Mouse (Mus musculus): ENCODE measurements around the gene Capn8.

The Capn8 gene

DNA sequence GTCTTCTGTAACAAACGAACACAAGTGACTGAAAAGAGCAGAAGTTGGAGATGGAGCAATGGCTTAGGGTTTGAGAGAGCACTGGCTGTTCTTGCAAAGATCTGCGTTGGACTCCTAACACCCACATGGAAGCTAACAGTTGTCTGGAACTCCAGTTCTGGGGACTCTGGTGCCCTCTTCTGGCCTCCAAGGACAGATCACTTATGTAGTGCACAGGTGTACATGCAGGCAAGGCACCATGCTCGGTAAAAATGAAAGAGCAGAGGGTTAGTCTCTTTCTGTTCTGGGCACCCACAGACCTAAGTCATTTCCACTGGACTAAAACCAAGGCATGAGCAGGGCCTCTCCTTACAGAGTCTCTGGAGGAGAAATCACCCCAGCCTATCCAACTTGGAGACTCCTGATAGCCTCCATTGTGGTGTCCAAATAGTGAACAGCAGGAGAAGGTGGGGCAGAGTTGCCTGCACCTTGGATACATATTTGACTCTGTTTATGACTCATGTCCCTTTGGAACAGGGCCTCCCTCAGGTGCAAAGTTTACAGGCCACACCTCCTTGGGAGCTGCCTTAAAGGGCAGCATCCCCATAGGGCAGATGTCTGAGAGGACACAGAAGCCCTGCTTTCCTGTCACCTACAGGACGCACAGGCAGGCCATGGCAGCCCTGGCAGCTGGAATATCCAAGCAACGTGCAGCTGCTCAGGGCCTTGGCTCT lies at the start of gene Capn8:
TSS of gene Capn8 (plus strand) at position 600 of the 713 bp plus-strand sequence.
- DNase-seq (ENCODE audit: low spot score): no peak

DNA sequence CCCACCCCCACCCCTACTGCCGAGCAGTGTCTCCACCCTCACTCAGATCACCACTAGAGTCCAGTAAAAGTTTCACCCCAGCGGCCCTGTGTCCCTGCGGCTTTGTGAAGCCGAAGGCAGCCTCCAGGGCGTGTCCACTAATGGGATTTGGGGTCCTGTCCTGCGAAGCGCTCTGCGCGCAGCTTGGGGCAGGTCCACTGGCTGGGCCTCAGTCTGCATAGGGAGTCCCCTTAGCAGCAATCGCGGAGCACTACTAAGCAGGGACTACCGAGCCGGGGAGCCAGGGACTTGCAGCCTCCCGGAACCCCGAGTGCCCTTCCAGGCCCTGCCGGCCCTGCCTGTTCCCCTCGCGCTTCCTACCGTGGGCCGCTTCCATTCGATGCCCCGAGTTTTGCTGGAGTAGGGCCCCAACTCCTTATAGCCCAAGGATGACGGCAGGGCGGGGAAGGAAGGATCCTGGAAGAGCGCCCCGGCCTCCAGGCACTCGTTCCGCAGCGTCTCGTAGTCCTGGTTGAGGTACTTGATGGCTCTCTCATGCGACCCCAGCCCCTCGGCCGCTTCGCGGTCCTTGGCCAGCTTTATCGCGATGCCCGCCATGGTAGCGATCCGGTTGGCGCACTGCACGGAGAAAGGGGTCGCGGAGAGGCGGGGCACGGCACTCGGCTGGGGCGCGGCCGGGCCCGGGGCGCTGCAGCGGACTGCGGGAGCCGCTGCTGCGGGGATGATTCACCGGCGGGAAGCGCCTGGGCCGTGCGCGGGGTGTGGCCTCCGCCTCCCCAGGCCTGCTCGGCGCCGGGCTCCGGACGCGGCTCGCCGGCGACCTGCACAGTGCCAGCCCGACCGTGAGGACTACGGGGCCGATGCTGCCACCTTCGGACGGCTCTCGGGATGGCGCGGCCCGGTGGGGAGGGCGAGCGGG lies 47.8 kb upstream of the Capn8 start, which contains the start of gene Capn2:
TSS of gene Capn2 (minus strand) at position 851 of the 919 bp plus-strand sequence.
- peak; percentile 81 for DNase-seq (ENCODE audit: low spot score)

DNA sequence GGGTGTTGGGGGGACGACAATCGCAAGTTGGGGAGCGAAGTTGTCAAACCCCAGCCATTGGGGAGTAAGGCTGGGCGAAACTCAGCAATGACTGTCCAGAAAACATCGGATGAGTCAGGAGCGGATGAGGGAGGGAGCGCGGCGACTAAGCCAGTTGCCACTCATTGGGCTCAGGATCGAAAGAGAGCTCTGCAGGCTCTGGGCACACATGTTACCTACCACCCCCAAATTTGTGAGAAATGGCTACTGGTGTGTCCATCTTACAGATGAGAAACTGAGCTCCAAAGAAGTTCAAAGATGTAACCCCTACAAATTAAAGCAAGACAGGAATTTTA lies 47.2 kb upstream of the Capn8 start:
- DNase-seq (ENCODE audit: low spot score): no peak

DNA sequence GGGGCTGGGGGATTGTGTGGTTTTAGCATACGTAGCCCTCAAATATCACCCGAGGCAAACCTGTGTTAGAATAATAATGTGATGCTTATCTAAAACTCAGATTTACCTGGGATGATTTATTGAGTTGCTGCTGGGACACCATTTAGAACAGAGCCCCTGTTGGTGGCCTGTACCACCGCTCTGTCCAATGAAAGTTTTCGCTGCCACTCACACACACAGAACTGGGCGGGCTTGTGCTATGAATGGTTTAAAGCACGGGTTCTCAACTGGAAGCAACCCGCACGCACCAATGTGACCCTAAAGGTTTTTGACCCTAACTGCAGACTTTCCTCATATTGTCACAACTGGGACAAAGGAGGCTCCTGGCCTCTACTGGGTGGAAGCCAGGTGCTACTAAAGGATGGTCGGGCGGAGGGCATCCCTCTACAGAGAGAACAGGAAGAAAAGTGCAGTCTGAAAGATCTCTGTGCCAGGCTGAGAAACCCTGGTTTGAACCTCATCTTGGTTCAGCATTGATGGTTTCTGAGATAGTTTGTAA lies 46.6 kb upstream of the Capn8 start:
- DNase-seq (ENCODE audit: low spot score): no peak

DNA sequence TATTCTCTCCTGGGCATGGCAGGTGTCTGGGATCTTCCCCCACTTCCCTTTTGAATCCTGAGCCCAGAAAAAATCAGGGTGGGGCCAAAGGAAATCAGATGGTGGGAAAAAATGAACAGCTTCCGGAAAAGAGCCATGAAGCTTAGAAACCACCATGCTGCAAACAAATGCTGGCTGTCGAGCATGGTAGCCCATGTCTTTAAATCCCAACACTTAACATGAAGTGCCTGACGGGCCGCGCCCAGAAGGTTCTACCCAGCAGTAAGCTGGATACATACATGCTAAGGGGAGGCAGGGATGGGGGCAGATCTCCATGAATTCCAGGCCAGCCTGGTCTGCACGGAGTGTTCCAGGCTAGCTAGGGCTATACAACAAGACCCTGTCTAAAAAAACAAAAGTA lies 46.0 kb upstream of the Capn8 start:
- no peak for DNase-seq (ENCODE audit: low spot score)

DNA sequence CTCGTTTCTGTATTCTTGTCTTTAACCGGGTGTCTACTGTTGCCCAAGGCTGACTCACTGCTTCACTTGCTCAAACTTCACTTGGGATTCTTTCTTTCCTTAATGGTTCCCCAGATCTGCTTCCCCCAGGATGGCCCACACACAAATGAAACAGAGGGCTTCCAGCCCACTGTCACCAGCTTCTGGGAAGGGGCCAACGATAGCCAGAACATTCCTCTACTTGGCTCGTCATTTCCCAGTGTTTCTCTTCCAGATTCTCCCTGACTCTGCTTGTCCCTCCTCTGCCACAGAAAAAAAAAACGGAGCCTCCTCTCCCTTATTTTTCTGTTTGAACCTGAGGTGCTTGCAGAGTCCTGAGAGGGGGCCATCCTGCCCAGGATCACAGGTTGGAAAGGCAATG lies 45.5 kb upstream of the Capn8 start:
- no peak for DNase-seq (ENCODE audit: low spot score)

DNA sequence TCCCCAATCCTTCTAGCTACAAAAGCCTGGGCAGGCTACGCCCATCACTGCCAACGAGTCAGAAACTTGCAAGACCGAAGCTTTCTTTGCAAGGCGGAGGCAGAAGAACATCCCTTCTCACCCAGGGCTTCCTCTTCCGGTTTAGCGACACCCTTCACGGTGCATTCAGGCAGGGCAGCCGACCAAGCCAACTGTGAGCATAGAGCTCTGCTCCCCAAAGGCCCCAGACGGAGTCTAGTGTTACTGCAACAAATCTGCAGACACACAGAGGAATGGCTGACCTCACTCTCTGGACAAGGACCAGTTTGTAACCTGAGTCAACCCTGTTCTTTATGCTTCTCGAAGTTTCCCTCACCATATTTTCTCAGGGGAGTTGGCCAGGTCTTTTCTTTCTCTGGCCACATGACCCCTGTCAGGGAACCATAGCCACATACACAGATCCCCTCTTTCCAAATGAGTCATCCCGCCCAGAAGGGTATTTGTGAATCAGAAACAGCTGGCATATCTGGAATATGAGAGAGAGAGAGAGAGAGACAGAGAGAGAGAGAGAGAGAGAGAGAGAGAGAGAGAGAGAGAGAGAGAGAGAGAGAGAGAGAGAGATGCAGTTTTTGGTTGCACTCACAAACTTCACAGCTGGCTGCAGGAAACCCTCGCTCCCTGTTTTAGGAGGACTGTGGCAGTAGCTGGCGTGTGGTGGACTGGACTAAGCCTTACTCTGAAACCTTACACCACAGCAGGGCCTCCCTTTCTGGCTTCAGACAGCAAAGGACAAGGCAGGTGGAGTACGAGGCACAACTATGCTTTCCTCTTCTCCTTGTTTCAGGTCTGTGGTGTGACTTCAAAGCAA lies 44.5 kb upstream of the Capn8 start:
- peak; percentile 63 for DNase-seq (ENCODE audit: low spot score)

DNA sequence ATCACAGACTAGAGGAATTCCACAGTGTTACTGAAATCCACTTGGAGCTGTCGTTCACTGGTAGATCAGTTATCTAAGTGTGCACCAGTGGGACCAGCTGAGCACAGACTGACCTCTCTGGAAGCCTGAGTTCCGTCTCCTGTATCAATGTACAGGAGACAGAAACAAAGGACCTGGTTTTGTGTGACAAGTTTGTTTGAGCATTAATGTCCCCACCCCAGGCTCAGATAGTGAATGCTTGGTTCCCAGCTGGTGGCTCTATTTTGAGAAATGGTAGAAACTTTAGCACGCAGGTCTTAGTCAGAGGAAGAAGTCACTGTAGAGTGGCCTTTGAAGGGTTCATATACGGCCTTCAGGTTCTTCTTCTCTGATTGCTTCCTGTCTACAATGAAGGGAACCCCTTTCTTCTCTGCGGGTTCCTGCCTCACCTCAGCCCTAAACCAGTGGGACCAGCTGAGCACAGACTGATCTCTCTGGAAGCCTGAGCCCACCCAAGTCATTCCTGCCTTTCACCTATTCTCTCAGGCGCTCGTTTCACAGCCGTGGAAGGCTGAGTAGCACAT lies 43.8 kb upstream of the Capn8 start:
- no peak for DNase-seq (ENCODE audit: low spot score)

DNA sequence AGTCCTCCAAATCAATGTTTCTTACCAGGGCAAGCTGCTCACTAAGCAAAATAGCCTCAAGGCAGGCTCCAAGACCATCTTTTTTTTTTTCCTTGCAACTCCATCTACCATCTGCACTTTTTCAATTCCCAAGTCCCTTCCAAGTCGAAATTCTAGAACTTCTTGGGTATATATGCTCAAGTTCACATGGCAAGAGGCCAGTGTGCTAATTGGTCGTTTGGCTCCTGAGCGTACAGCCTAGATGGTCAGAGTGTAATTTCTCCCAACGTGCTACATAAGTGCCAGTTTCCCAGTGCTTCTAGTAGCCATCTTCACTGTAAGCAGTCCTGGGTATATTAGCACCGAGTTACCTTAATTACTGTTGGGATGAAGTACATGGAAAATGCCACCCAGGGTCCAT lies 41.8 kb upstream of the Capn8 start:
- no peak for DNase-seq (ENCODE audit: low spot score)

DNA sequence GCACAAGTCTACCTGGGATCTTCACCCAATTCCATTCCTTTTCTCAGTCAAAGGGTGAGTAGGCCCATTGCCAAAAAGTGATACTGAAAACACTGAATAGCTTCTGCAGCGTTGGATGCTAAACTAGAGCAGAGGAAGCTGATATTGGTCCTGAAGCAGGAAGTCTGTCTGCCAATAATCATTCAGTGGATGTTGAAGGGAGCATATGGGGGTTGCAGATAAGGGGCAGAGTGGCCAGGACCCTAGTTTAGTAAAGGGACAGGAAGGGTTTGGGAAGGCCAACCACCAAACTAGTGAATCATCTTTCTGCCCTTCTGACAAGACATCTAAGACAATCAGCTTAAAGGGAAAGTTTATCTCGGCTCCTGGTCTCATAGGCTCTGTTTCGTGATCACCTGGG lies 41.1 kb upstream of the Capn8 start:
- DNase-seq (ENCODE audit: low spot score): no peak

DNA sequence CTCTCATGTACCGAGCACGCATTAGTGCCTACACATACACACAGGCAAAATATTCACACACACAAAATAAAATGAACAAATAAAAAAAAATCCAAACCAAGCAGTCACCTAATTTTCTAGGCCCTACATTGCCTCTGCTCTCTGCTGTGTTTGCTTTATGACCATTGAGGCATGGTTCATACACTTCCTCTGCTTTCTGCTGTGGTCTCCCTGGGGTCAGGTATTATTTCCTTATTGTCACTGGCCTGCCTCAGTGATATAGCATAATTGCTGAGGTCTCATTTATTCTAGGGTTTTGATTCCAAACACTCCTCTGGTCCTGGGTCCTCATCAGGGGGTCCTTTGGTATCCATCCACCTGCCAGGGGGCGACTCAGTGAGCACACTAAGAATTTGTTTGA lies 39.2 kb upstream of the Capn8 start:
- no peak for DNase-seq (ENCODE audit: low spot score)

DNA sequence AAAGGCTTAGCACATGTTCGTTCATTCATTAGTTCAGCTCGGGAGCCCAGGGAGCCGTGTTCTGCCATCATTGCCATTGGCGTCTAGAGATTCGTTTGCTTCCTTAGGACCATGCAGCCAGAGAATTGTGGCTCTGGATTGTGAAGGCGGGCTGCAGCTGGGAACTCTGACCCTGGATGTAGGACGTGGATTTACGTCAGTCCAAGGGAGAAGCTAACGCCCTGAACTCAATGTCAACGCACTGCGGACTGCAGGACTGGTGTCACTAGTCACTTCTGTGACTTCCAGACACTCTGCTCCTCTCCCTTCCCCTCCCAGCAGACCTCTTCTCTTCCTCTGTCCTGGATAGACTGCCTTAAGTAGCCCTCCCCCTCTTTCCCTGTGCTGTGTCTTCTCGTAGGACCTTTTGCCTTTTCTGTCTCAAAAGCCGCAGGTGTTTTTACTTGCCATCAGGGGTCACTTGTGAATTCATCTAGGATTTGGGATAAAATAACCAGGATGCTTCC lies 37.5 kb upstream of the Capn8 start:
- DNase-seq (ENCODE audit: low spot score): no peak

DNA sequence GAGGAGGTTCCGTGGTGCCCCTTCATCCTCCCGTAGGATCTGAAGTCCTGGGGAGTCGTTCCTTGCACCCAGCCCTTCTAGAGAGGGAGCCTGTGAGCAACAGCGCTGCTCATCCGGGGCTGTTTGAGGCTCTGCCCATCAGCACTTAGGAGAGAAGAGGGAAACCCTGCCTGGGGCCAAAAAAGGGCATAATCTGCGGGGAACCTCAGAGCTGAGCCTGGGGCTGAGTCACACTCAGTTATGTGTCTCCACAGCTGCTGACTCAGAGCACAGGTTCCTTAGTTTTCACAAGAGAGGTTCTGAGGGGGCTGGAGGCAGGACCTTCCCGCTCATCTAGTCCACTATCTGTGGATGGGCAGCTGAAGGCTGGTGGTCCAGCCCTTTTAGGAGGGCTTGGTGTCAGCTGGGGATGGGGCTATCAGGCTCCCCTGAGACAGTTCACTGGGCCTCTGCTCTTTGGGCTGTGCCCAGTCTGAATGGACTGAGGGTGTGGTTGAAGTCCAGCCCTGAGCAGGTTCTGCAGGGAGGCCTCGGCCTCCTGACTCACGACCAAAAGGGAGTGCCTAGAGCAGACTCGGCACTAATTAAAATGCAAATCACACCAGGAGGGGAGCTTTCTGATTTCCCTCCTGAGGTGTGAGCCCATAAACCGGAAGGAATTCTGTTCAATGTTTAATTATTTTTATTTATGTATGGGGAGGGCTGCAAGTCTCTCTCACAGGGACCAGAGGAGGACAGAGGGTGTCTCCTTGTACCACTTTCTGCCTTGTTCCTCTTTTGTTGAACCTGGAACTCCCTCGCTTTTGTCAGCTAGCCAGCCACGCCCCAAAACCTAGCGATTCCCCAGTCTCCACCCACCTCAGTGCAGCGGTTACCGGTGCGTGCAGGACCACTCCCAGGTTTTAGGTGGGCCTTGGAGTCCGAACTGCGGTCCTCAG lies 36.6 kb upstream of the Capn8 start:
- DNase-seq (ENCODE audit: low spot score): peak; percentile 25

DNA sequence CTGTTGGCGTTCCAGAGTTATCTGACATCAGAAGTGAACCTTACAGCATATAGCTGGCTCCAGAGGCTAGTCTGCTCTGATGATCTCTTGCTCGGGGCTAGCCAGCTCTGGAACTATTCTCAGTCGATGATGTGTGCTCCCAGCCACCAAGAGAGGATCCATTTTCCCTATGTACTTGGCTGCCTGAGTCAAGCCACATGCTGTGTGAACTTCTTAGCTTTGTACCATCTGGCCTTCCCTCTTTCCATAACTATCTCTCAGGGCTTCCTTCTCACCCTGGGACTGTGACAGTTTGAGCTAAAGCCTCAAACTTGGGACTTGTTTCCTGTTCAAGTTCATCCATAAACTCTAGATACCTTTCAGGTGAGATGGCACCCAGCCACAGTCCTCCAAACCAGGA lies 31.2 kb upstream of the Capn8 start:
- no peak for DNase-seq (ENCODE audit: low spot score)

DNA sequence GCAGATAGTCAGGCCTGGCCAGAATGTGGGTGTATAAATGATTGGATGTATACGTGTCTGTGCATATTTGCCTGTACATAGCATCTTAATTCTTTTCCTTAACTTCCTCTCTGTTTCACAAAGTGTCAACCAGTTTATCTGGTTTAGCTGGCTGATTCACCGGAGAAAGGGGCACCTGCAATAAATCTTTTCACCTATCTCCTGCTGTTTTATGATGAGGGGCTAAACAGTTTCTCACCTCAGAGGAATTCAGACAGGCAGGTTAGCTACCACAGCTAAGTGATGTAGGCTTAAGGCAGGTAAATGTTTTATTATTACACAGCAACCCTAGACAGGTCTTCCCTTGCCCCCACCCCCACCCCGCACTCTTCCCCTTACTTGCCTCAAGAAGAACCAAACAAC lies 29.7 kb upstream of the Capn8 start:
- DNase-seq (ENCODE audit: low spot score): no peak

DNA sequence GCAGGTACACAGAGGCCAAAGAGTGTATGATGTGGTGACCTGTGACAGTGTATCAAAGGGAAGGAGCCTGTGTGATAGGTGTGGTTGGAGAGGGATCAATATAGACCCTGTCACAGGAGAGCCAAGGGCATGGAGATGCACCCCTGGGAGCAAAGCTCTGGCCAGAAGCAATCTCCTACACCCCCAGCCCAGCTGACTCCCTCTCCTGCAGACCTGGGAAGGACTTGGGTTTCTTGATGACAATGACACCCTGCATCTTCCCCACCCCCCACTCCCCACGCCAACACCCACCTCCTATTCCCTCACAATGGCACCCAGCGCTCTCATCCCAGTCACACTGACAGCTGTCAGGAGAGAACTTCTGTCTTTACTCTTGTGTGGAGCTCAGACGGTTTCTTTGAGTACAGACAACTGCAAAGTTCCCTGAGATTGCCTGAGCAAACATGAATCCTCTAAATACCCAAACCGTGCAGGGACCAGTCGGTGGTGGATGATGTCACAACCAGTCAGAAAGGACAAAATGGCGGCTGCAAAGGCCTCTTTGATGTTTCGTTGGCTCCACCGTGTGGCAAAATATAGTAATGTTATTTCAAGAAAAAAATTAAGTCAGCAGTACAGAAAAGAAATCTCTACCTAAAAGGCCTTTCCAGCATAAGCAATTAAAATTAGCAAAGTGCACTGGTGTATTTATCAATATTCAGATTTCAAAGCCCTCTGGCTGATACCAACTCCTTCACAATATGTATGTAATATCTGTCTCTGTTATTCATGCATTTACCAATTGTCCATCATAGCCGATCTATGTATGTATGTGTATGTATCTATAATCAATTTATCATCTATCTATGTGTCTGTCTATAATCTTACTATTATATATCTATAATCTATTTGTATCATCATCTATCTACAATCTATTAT lies 25.5 kb upstream of the Capn8 start:
- peak; percentile 52 for DNase-seq (ENCODE audit: low spot score)

DNA sequence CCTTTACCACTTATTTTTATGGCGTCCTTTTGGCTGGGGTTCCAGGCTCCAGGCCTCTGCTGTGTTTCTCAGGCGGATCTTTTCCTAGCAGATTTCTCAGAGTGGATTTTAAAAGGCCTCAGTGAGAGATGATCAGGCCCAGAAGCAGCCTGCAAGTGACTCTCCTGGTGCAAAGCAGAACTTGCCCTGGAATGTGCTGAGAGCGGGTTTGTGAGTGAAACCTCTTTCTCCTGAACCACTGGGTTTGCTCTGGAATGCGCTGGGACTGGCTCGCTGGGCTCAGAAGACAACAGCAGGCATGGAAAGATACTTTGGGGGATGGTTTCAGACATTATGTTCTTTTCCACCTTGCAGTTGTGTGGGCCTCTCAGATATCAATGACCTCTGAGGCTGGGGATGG lies 22.7 kb upstream of the Capn8 start:
- DNase-seq (ENCODE audit: low spot score): no peak

DNA sequence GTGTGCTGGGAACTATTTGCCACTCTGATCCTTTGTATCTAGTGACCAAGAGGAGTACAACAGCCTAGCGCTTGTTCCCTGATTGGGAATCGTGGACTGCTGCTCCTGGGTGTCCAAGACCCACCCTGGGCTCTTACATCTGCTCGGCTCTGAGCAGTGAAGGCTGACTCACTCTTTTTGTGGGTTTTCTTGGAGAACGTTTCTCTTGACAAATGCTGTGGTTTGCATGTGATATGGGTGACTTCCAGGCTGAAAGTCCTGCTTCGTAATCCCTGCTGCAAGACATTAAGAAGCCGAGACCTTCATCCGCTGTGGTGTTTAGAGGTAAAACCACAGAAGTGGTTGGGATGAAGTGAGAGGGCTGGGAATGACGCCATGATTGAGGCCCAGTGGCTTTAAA lies 21.7 kb upstream of the Capn8 start:
- no peak for DNase-seq (ENCODE audit: low spot score)

DNA sequence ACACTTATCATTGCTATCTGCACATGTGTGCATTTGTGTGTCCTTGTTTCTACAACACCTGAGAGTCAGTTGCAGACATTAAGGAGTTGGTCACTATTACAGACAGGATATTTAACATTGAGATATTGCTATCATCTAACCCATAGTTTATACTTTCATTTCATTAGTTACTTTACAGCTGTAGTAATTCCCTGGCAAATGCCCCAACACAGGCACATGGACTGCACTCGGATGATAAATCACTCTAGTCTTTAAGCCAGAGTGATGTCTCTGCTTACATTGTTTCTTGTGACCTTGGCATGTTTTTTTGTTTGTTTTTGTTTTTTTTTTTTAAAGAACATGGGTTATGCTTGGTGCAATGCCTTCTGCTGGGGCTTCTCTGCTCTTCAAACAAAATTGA lies 20.9 kb upstream of the Capn8 start:
- no peak for DNase-seq (ENCODE audit: low spot score)

DNA sequence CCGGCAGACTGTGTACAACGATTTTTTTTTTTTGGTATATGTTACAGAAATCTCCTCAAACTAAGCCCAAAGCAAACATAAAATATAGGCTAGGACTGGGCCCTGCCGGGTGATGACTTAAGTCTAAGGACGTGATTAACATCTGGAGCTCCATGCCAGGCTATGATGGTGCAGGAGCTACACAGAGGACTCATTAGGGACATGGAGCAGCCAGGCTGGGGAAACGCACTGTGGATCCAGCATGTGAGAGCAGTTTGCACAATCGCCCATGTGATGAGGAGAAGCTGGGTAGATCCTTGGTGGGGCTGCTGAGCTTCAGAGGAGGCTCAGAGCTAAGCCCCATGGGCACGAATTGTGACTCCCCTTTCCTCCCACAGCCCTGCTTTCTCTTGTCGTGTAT lies 14.0 kb upstream of the Capn8 start:
- no peak for DNase-seq (ENCODE audit: low spot score)
